Mouse (Mus musculus): ENCODE data around the gene Olfr123. TPM values are rescaled to one million over a fixed set of nuclear protein-coding genes. Genes with fewer than 3 reads are reported as not detected.

Gene Olfr123
- not detected for polyA plus RNA-seq (2017; shearing (Covaris generic))

DNA sequence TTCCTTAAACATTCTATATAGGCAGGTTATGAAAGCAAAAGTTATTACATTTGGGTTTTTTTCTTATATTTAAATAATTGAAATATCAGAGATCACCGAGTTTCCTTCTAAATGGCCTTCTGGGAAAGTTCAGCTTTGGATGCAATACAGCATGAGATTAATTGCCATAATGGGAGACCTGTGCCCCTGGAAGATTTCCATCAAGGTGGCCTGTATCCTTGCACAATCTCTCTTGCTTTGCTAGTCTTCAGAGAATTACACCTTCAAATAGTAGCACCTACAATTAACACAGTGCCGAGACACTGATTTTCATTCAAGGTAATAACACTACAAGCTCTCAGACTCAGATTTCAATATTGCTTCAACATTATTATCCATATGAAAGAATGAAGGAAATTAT lies at the start of gene Olfr123:
TSS of gene Olfr123 (plus strand) at position 301 of the 400 bp plus-strand sequence.

DNA sequence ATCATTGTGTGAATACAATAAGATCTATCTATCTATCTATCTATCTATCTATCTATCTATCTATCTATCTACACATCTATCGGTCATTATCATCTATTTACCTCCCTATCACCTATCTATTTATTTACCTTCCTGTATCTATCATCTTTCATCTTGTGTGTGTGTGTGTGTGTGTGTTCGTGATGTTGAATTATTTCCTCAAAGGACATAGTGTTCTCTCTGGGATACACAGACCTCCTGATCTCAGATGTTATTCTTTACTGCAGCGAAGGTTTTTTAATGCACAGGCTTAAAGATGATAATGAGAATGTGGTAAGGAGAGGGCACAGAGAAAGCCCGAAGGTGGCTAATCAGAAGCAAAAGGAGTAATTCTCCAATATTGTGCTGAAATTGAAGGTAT lies 25.0 kb upstream of the Olfr123 start, which contains the start of gene Olfr122:
TSS of gene Olfr122 (plus strand) at position 301 of the 400 bp plus-strand sequence.

DNA sequence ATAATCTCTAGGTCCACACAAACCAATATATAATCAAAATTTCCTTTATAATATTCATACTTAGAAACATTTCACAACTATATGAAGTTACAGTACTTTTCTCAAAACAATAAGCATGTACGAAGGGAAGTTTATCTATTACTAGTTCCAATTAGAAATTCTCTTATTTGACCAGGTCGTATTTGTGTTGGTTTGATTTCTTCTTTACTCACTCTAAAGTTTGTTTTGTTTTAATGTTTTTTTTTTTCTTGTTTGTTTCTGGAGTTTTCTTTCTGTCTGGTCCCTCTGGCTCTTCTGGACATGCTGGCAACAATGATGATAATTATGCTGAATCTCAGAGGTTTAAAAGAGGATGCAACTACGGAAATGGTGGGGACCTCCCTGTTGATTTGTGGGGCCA lies 6.3 kb downstream of the Olfr123 start, which contains the start of gene Olfr124:
TSS of gene Olfr124 (plus strand) at position 301 of the 400 bp plus-strand sequence.

DNA sequence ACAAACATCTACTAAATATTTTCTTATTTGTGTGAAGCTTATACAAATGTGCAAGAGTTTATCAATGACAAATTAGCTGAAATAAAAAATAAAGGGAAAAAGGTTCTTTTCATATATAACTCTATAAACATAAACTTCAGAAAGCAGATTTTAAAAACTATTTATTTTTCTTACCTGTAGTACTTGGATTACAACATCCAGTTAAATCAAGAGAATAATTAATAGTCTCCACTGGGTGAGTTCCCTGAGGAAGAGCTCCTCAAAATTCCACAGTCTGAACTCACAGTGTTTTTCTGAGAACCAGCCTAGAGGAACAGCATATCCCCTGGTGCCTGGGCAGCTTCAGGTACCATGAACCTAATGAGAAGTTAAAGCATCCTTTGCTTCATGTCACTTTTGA lies 39.3 kb downstream of the Olfr123 start, which contains the start of gene Olfr125:
TSS of gene Olfr125 (plus strand) at position 301 of the 400 bp plus-strand sequence.

DNA sequence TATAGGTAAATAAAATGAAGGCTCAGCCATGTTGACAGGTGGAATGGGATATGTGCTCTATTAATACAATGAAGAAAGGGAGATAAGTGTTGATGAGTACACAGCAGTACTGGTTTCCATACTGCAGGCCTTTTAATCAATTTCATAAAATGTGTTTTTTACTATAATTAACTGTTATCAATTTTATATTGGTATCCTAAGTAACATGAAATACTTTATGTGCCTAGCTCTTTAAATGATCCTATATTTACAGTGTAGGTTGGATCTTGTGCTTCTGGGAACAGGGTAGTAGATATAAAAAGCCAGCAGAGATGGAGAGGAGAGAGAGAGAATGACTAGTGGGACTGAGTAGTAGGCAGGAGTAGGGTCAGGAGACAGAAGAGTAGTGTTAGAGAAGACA lies 53.9 kb downstream of the Olfr123 start, which contains the start of gene Olfr126:
TSS of gene Olfr126 (plus strand) at position 301 of the 400 bp plus-strand sequence.

Other genes starting within 250 kb of the Olfr123 start
- gene Olfr112, start 224.1 kb upstream of the Olfr123 start, polyA plus RNA-seq (2017; shearing (Covaris generic)) = not detected
- not detected for gene Olfr113, start 215.9 kb upstream of the Olfr123 start, polyA plus RNA-seq (2017; shearing (Covaris generic))
- gene Olfr114, start 200.8 kb upstream of the Olfr123 start, polyA plus RNA-seq (2017; shearing (Covaris generic)) = not detected
- not detected for gene Olfr115, start 166.4 kb upstream of the Olfr123 start, polyA plus RNA-seq (2017; shearing (Covaris generic))
- gene Olfr116, start 166.3 kb upstream of the Olfr123 start, polyA plus RNA-seq (2017; shearing (Covaris generic)) = not detected
- not detected for gene Olfr117, start 129.7 kb upstream of the Olfr123 start, polyA plus RNA-seq (2017; shearing (Covaris generic))
- not detected for gene Olfr118, start 126.5 kb upstream of the Olfr123 start, polyA plus RNA-seq (2017; shearing (Covaris generic))
- not detected for gene Olfr119, start 97.0 kb upstream of the Olfr123 start, polyA plus RNA-seq (2017; shearing (Covaris generic))
- gene Olfr120, start 71.7 kb upstream of the Olfr123 start, polyA plus RNA-seq (2017; shearing (Covaris generic)) = not detected
- not detected for gene Olfr121, start 44.7 kb upstream of the Olfr123 start, polyA plus RNA-seq (2017; shearing (Covaris generic))
- gene Olfr122, start 24.9 kb upstream of the Olfr123 start, polyA plus RNA-seq (2017; shearing (Covaris generic)) = not detected
- not detected for gene Olfr124, start 6.4 kb downstream of the Olfr123 start, polyA plus RNA-seq (2017; shearing (Covaris generic))
- not detected for gene Olfr125, start 39.4 kb downstream of the Olfr123 start, polyA plus RNA-seq (2017; shearing (Covaris generic))
- not detected for gene Olfr126, start 54.0 kb downstream of the Olfr123 start, polyA plus RNA-seq (2017; shearing (Covaris generic))
- not detected for gene Olfr127, start 106.9 kb downstream of the Olfr123 start, polyA plus RNA-seq (2017; shearing (Covaris generic))
- gene Olfr128, start 127.0 kb downstream of the Olfr123 start, polyA plus RNA-seq (2017; shearing (Covaris generic)) = not detected
- not detected for gene Olfr761, start 159.6 kb downstream of the Olfr123 start, polyA plus RNA-seq (2017; shearing (Covaris generic))

All from CD4-positive, CD25-positive, alpha-beta regulatory T cell, adult 9 weeks (primary cell).